In the genomic region with DNA sequence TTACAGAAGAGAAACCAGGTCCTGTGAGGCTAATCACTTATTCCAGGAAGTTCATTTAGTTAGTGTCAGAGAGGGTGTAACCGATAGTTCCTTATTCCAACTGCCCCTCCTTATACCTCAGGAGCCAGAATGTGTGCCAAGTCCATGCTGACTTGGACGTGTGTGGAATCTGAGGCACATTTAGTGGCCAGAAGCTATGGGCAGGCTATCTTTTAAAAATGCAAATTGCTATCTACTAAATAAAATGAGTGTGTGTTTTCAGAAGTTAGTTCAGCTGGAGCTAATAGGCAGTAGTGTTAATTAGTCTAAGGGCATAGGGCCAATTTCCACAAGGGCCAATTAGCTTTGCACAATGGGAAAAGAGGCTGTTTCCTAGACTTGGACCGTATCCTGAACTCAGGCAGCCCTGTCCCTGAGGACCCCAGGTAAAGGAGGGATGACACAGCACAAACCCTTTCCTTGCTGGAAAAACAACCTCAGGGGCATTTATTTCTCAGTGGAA, we compare ENCODE assay signal across 11 mouse cellular contexts.
DNase-seq lines count a peak whose midpoint lies in the region; ATAC-seq and TF ChIP-seq lines count a peak whose summit lies in the region.
"Had no signal": no experiment of that assay in that cellular context is flagged by ENCODE, and none has a peak within 500 bp of the region (broad histone marks: within the 10 kb centered on the region; RNA-seq: fewer than 3 reads in every experiment).

No protein-coding gene starts in this region.

- no peak overlapping the region for H3K4me2 ChIP-seq in midbrain, embryonic 14.5 days (ENCODE audit: low read length)
- no peak overlapping the region for H3K4me2 ChIP-seq in midbrain, embryonic 16.5 days (ENCODE audit: low read length)
- H3K4me2 ChIP-seq: limb, embryonic 12.5 days; lung, embryonic 14.5 days had no signal

- no peak for TF ChIP-seq CTCF in gastrocnemius, adult 2 months (IDR thresholded peaks at IDR 0.05)

- WGBS in midbrain, embryonic 14.5 days, result 56% methylated on average over 3 of the region's 3 CpGs
- 42% methylated on average over 3 of the region's 3 CpGs for WGBS in midbrain, embryonic 16.5 days

- DNase-seq in gastrocnemius, adult 2 months, result peak; percentile 34
- no peak for DNase-seq in gastrocnemius, postnatal 25 days
- peak; percentile 52 for DNase-seq in midbrain, embryonic 14.5 days
- DNase-seq in heart, postnatal 10 days, result peak; percentile 17 to 20
- peak; percentile 28 for DNase-seq in retina, embryonic 14.5 days (ENCODE audit: low spot score)
- DNase-seq in adrenal gland, postnatal 14 days, result no peak
- DNase-seq in thymus, adult 18-20 months, result no peak
- DNase-seq: B cell, adult 2 months had no signal

- no peak overlapping the region for H3K27ac ChIP-seq in gastrocnemius, adult 2 months
- H3K27ac ChIP-seq in midbrain, embryonic 14.5 days (replicated peaks; ENCODE audit: low read depth, low read length), result no peak overlapping the region
- no peak overlapping the region for H3K27ac ChIP-seq in midbrain, embryonic 16.5 days (ENCODE audit: low read length)
- H3K27ac ChIP-seq: limb, embryonic 12.5 days had no signal

- no peak for ATAC-seq in midbrain, embryonic 14.5 days (ENCODE audit: low FRiP score, low TSS enrichment)
- no peak for ATAC-seq in midbrain, embryonic 16.5 days

- H3K9me3 ChIP-seq in midbrain, embryonic 14.5 days (ENCODE audit: control insufficient read depth, low read length), result no peaks in the 10 kb centered on the region
- no peaks in the 10 kb centered on the region for H3K9me3 ChIP-seq in midbrain, embryonic 16.5 days (replicated peaks; ENCODE audit: control insufficient read depth, low read length, poor library complexity, severe bottlenecking)
- H3K9me3 ChIP-seq: limb, embryonic 12.5 days had no signal

- H3K4me1 ChIP-seq in midbrain, embryonic 14.5 days (ENCODE audit: control insufficient read depth, insufficient read depth, low read length), result peaks cover 36% of the 10 kb centered on the region
- H3K4me1 ChIP-seq in midbrain, embryonic 16.5 days (ENCODE audit: control insufficient read depth, insufficient read depth, low read length), result peaks cover 22% of the 10 kb centered on the region

- H3K4me3 ChIP-seq in gastrocnemius, adult 2 months, result no peak overlapping the region
- no peak overlapping the region for H3K4me3 ChIP-seq in midbrain, embryonic 14.5 days (replicated peaks; ENCODE audit: low read depth, low read length)
- H3K4me3 ChIP-seq in midbrain, embryonic 16.5 days (ENCODE audit: low read depth, low read length), result no peak overlapping the region
- H3K4me3 ChIP-seq: limb, embryonic 12.5 days had no signal

- no peaks in the 10 kb centered on the region for H3K36me3 ChIP-seq in midbrain, embryonic 14.5 days (ENCODE audit: control insufficient read depth, insufficient read depth, low read length)
- H3K36me3 ChIP-seq in midbrain, embryonic 16.5 days (ENCODE audit: control insufficient read depth, insufficient read depth, low read length), result no peaks in the 10 kb centered on the region
- H3K36me3 ChIP-seq: limb, embryonic 12.5 days had no signal

- intact Hi-C loops in gastrocnemius, adult 2 months (cut with DNase I), result loop anchor here (10.0 kb wide), 1 partner anchor 1559 kb away; a partner anchor contains a TSS
- intact Hi-C loops in heart, postnatal 10 days (cut with DNase I), result loop anchor here (10.0 kb wide), 1 partner anchor 1039 kb away; no protein-coding TSS in a partner anchor

- H3K9ac ChIP-seq in midbrain, embryonic 14.5 days (replicated peaks; ENCODE audit: low read length), result no peak overlapping the region
- no peak overlapping the region for H3K9ac ChIP-seq in midbrain, embryonic 16.5 days (ENCODE audit: low read depth, low read length)
- H3K9ac ChIP-seq: limb, embryonic 12.5 days; lung, embryonic 14.5 days had no signal

- H3K27me3 ChIP-seq in midbrain, embryonic 14.5 days (ENCODE audit: control insufficient read depth, insufficient read depth, low read length), result no peaks in the 10 kb centered on the region
- no peaks in the 10 kb centered on the region for H3K27me3 ChIP-seq in midbrain, embryonic 16.5 days (ENCODE audit: control insufficient read depth, insufficient read depth, low read depth, low read length)

Comparison
In these comparisons a context has a peak if more than half of its experiments do, and no peak if none do; other contexts are left out.
1. DNase-seq: peak in gastrocnemius, adult 2 months (single experiment), midbrain, embryonic 14.5 days (single experiment), heart, postnatal 10 days (2 of 2) and retina, embryonic 14.5 days (single experiment); none in gastrocnemius, postnatal 25 days (single experiment), adrenal gland, postnatal 14 days (single experiment) and thymus, adult 18-20 months (0 of 2).